Mouse (Mus musculus): ENCODE measurements around the gene Sorcs1.

DNA sequence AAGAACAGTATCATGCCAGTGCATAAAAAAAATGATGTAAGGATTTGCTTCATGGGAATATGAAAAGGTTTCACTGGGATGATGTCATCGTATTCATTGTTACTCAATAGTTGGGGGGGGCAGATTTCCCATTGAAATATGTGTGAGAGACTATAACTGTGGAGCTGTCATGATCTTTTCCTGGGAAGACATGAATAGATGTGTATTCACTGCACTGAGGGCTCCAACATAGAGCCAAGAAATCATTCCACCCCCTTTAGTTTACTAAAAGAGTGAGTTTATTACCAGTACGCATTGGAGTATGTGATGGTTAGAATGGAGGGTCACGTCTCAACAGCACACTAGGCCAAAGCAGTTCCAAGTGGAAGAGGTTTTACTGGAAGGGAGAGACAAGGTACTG is 187.3 kb downstream of the Sorcs1 start:
- no peak for TF ChIP-seq CTCF (IDR thresholded peaks at IDR 0.05; ENCODE audit: control insufficient read depth, insufficient read depth, insufficient read length)
- TF ChIP-seq CEBPB (IDR thresholded peaks at IDR 0.05; ENCODE audit: low read depth): no peak
- TF ChIP-seq MYOG (IDR thresholded peaks at IDR 0.05; ENCODE audit: control insufficient read depth, extremely low read depth, insufficient read length): no peak
- no peak for TF ChIP-seq USF1 (IDR thresholded peaks at IDR 0.05; ENCODE audit: low read depth)
- TF ChIP-seq MAX (IDR thresholded peaks at IDR 0.05): no peak
- TF ChIP-seq MYOD1 (IDR thresholded peaks at IDR 0.05; ENCODE audit: control insufficient read depth, insufficient read length, low read depth): no peak

Data from C2C12 (cell line).